Mouse (Mus musculus) small intestine, adult 2 months (tissue): ENCODE measurements at regions not wholly inside any gene's neighbourhood (a gene's known extent, or its start where the extent isn't known, plus 50 kb on each side); places are given as distances from the start of the nearest gene placed in this dataset.

ENCODE experiments used
- H3K27ac ChIP-seq: fragments of 200-500 bp; 2 replicates; pipeline ENCODE4 v1.5.1; 2012; ENCODE audit warnings: low read depth, low read length, control low read depth, inconsistent platforms; ENCODE audit not compliant: insufficient read depth
- H3K27me3 ChIP-seq: fragments of 200-500 bp; 2 replicates; pipeline ENCODE4 v1.6.1; 2012; ENCODE audit warnings: mild to moderate bottlenecking, moderate library complexity, low read length, inconsistent platforms; ENCODE audit not compliant: control insufficient read depth, insufficient read depth
- H3K36me3 ChIP-seq: fragments of 200-500 bp; 2 replicates; pipeline ENCODE4 v1.6.1; 2012; ENCODE audit warnings: mild to moderate bottlenecking, low read length, control low read depth, inconsistent platforms; ENCODE audit not compliant: control insufficient read depth, insufficient read depth
- H3K4me1 ChIP-seq: fragments of 200-500 bp; 2 replicates; pipeline ENCODE4 v1.6.1; 2012; ENCODE audit warnings: low read length, inconsistent platforms, mixed read lengths; ENCODE audit not compliant: control insufficient read depth, insufficient read depth, insufficient read length
- H3K4me3 ChIP-seq: fragments of 200-500 bp; 2 replicates; pipeline ENCODE4 v1.5.1; 2012; ENCODE audit warnings: low read depth, mild to moderate bottlenecking, control low read depth, inconsistent platforms, low read length, moderate library complexity
- CTCF ChIP-seq: fragments of 200-500 bp; IDR thresholded peaks from 2 replicates; pipeline ENCODE4 v1.5.1; 2012; ENCODE audit warnings: low read depth, mild to moderate bottlenecking, control low read depth, inconsistent platforms, low read length, moderate library complexity, mixed read lengths; ENCODE audit not compliant: insufficient replicate concordance, insufficient read length; ENCODE audit errors: extremely low read depth
- POLR2A ChIP-seq: fragments of 200-500 bp; IDR thresholded peaks from 2 replicates; pipeline ENCODE4 v1.6.1; 2012; ENCODE audit warnings: low read depth, mild to moderate bottlenecking, control low read depth, inconsistent platforms, low read length, moderate library complexity
- WGBS: fragments of 180-500 bp; shearing (Covaris S2); methylation state at CpG from one replicate; pipeline ENCODE4 v1.1.7; 2018; 5-methylcytosine and 5-hydroxymethylcytosine counted together

DNA sequence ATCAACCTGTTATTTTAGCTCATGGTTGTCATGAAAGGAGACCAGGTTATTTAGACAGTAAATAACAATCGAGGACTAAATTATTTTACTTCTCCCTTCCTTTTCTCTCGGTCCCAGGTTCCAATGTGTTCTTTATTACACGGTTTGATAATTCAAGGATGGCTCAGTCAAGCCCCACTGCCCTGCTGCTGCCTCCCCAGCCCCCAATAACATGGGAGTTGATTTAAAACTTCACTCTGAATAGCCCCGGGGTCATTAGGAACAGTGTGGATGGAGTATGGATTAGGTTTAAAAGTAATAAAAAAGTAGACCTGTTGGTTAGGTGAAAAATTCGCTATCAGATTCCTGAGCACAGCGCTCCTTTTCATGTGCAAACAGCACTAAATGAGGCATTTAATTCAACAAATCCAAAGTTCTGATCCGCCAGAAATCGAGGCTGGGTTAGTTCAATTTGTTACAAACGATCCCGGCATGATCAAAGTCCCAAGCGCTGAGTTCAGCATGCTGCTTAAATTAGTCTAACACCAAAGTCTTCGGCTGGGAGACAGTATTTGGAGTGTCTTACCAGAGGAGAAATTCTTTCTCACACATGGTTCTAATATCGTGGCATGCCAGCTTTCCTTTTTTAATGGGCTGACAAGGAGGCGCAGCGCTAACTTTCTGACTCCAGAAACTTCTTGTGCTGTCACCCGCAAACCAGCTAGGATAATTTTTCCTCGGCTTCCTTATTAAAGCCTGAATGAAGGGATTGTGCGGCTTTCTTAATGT, 146.5 kb upstream of the Irx3 start:
- Histone ChIP-seq H3K27ac (no peak overlapping the region), H3K27me3 (no peaks in the 10 kb centered on the region), H3K4me1 (no peaks in the 10 kb centered on the region), H3K36me3 (no peaks in the 10 kb centered on the region), H3K4me3 (no peak overlapping the region)
- TF ChIP-seq CTCF (no peak), POLR2A (no peak)
- WGBS: 68% methylated on average over 18 of the region's 18 CpGs

DNA sequence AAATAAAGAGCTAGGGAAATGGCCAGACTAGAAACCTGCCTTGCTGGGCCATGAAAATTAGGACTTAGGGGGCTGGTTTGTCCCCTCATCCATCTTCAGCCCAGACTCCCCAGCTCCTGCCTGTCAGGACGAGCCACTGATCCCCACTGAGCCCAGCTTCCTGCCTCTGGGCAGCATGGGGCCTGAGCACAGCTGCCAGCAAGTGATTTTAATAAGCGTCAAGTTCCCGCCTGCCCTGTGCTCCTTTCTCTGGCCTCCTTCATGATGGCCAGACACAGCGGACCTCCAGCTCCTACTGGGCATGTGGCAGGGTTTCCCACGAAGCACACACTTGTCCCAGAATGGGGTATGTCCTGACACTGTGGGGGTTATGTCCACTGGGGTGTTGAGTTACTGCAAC, 139.1 kb upstream of the Irx3 start:
- TF ChIP-seq CTCF: no peak
- TF ChIP-seq POLR2A: no peak
- Histone ChIP-seq H3K36me3 (no peaks in the 10 kb centered on the region), H3K27me3 (no peaks in the 10 kb centered on the region), H3K4me3 (no peak overlapping the region), H3K4me1 (no peaks in the 10 kb centered on the region), H3K27ac (no peak overlapping the region)
- WGBS: 54% methylated on average over 5 of the region's 5 CpGs

GRCm38 (mm10) chr8:91937227-91937626, 135.4 kb upstream of the Irx3 start:
- 22% methylated on average over 2 of the region's 2 CpGs for WGBS
- H3K27me3 ChIP-seq: no peaks in the 10 kb centered on the region
- H3K36me3 ChIP-seq: no peaks in the 10 kb centered on the region
- TF ChIP-seq CTCF: no peak
- no peak for TF ChIP-seq POLR2A
- H3K4me3 ChIP-seq: no peak overlapping the region
- H3K4me1 ChIP-seq: no peaks in the 10 kb centered on the region
- no peak overlapping the region for H3K27ac ChIP-seq

DNA sequence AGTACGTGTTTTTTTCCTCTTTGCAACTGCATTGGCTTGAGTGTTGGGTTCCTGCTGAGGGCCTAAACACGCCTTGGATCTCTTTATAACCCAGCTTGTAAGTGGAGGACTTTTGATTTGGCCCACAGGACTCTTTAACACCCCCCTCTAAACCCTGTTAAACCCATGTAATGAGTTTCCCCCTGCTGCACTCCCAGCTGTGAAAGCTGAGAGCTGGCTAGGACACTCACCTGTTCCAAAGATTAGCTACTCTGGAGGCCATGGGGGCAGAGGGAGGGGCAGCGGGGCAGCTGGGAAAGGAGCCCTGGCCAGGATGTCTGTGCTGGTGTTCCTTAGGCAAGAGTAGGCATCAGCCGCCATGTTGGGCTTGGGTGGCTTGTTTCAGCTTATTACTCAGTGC, 128.7 kb upstream of the Irx3 start:
- Histone ChIP-seq H3K36me3 (no peaks in the 10 kb centered on the region), H3K4me1 (no peaks in the 10 kb centered on the region), H3K4me3 (no peak overlapping the region), H3K27me3 (no peaks in the 10 kb centered on the region), H3K27ac (no peak overlapping the region)
- no peak for TF ChIP-seq CTCF
- no peak for TF ChIP-seq POLR2A
- 77% methylated on average over 4 of the region's 4 CpGs for WGBS

DNA sequence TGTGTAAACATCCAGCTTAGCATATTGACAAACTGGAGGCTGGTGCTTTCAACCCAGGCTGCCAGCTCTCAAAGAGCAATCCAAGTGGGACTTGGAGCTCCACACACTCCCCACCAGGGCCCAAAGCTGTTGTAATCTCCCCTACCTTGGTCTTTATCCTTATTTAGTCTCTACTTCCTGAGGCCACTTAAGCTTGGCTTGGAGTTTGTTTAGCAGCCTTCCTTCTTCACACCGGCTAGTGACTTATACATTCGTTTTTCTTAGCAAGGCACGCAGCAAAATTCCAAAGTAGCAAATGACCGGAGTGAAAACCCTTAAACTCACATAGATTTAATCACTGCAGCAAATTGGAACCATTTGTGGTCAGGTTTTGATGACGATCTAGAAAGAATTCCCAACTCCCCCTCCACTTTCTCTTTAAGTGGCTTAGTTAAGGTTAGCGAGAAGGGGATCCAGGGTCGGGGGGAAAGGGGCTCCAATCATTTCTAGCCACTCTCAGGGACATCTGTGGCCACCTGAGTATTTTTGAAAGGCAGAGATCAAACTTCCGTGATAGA, 124.2 kb upstream of the Irx3 start:
- Histone ChIP-seq H3K4me1 (no peaks in the 10 kb centered on the region), H3K27me3 (no peaks in the 10 kb centered on the region), H3K4me3 (no peak overlapping the region), H3K27ac (no peak overlapping the region), H3K36me3 (no peaks in the 10 kb centered on the region)
- no peak for TF ChIP-seq POLR2A
- no peak for TF ChIP-seq CTCF
- 75% methylated on average over 8 of the region's 8 CpGs for WGBS

- 83% methylated on average over 4 of the region's 4 CpGs for WGBS
- no peak for TF ChIP-seq POLR2A
- TF ChIP-seq CTCF: no peak
These were observed 122.3 kb upstream of the Irx3 start for GRCm38 (mm10) chr8:91924152-91924551.

DNA sequence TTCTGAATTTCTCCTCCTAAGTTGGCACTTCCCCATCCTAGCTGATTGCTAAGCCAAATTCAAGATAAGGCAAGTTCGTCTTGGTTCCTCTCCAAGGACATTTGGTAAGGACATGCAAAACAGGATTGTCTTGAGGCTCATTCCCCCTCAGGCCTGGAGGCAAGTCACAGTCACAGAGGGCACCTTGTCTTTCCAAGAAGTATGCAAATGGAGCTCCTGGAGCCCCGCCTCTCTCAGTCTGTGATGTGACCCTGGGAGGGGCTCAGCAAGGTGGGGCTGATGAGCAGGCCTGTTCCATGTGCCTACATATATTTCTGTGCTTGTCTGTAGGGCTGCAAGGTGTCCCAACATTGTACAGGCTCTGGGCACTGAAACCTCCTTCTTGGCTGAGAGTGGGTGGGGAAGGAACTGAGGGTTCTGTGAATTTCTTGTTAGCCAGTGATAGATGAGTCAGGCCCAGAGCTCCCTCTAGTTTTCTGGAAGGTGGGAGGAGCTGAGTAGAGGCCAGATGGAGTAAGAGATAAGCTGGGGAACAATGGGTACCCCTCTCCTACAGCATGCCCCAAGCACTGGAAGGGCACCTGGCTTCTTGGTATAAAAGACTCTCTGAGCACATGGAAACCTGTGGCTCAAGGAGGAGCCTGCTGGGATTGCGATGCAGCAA, 120.5 kb upstream of the Irx3 start:
- WGBS: 58% methylated on average over 3 of the region's 3 CpGs
- H3K36me3 ChIP-seq: no peaks in the 10 kb centered on the region
- no peak overlapping the region for H3K27ac ChIP-seq
- H3K4me3 ChIP-seq: no peak overlapping the region
- TF ChIP-seq CTCF: no peak
- TF ChIP-seq POLR2A: no peak
- no peaks in the 10 kb centered on the region for H3K4me1 ChIP-seq
- no peaks in the 10 kb centered on the region for H3K27me3 ChIP-seq

More at GRCm38 (mm10) chr8:91924152-91924551, 122.3 kb upstream of the Irx3 start:
- H3K4me3 ChIP-seq: no peak overlapping the region
- H3K27ac ChIP-seq: no peak overlapping the region
- H3K27me3 ChIP-seq: no peaks in the 10 kb centered on the region
- H3K36me3 ChIP-seq: no peaks in the 10 kb centered on the region
- H3K4me1 ChIP-seq: no peaks in the 10 kb centered on the region
